In genomic region chr6:28841569-28841968, GRCm38 (mm10) we compare ENCODE assay signal across 17 mouse cellular contexts. TPM values are rescaled to one million over a fixed set of nuclear protein-coding genes. Genes with fewer than 3 reads are reported as not detected.
DNase-seq lines count a peak whose midpoint lies in the region; ATAC-seq and TF ChIP-seq lines count a peak whose summit lies in the region.
"Had no signal": no experiment of that assay in that cellular context is flagged by ENCODE, and none has a peak within 500 bp of the region (broad histone marks: within the 10 kb centered on the region; RNA-seq: fewer than 3 reads in every experiment).

No protein-coding gene starts in this region.

- no peaks in the 10 kb centered on the region for H3K9me3 ChIP-seq in forebrain, embryonic 10.5 days
- no peaks in the 10 kb centered on the region for H3K9me3 ChIP-seq in forebrain, embryonic 14.5 days (replicated peaks; ENCODE audit: control insufficient read depth, low read length)
- H3K9me3 ChIP-seq in midbrain, postnatal 0 days (ENCODE audit: low read length), result no peaks in the 10 kb centered on the region
- no peaks in the 10 kb centered on the region for H3K9me3 ChIP-seq in midbrain, embryonic 15.5 days
- H3K9me3 ChIP-seq: embryonic facial prominence, embryonic 12.5 days; limb, embryonic 15.5 days; stomach, embryonic 15.5 days had no signal

- peak overlapping the region; percentile 9; the same call in 1 of the 2 replicates for H3K27ac ChIP-seq in forebrain, embryonic 10.5 days
- no peak overlapping the region for H3K27ac ChIP-seq in forebrain, embryonic 14.5 days (ENCODE audit: low read depth, low read length)
- peak overlapping the region; percentile 47; the same call in 1 of the 2 replicates for H3K27ac ChIP-seq in midbrain, postnatal 0 days (ENCODE audit: low read depth, low read length)
- H3K27ac ChIP-seq in midbrain, embryonic 15.5 days, result no peak overlapping the region
- H3K27ac ChIP-seq: embryonic facial prominence, embryonic 12.5 days; limb, embryonic 15.5 days; stomach, embryonic 15.5 days had no signal

- H3K4me3 ChIP-seq in forebrain, embryonic 10.5 days, result no peak overlapping the region
- no peak overlapping the region for H3K4me3 ChIP-seq in forebrain, embryonic 14.5 days (ENCODE audit: low read depth, low read length)
- H3K4me3 ChIP-seq in midbrain, postnatal 0 days (ENCODE audit: low read depth, low read length), result no peak overlapping the region
- H3K4me3 ChIP-seq in midbrain, embryonic 15.5 days, result no peak overlapping the region
- H3K4me3 ChIP-seq: embryonic facial prominence, embryonic 12.5 days; limb, embryonic 15.5 days; stomach, embryonic 15.5 days had no signal

- no peak for DNase-seq in forebrain, embryonic 10.5 days (ENCODE audit: extremely low spot score, low spot score)
- no peak for DNase-seq in forebrain, embryonic 14.5 days (ENCODE audit: low spot score)
- DNase-seq in midbrain, postnatal 0 days (ENCODE audit: low spot score), result no peak
- peak; percentile 63 for DNase-seq in brain, adult 2 months (ENCODE audit: low read depth, low spot score)
- no peak for DNase-seq in kidney, postnatal 14 days
- no peak for DNase-seq in layer of hippocampus, postnatal 14 days (ENCODE audit: low spot score in 2 of 2)
- DNase-seq: cerebellum, adult 18-20 months; kidney, adult 2 months; kidney, postnatal 4 days; liver, postnatal 0 days; spleen, adult 18-20 months had no signal

- 84% methylated on average over 3 of the region's 3 CpGs for WGBS in forebrain, embryonic 10.5 days
- WGBS in forebrain, embryonic 14.5 days, result 65% methylated on average over 3 of the region's 3 CpGs
- 72% methylated on average over 3 of the region's 3 CpGs for WGBS in midbrain, postnatal 0 days
- 70% methylated on average over 3 of the region's 3 CpGs for WGBS in midbrain, embryonic 15.5 days

- TF ChIP-seq CTCF in midbrain, postnatal 0 days (IDR thresholded peaks at IDR 0.05), result no peak

- H3K27me3 ChIP-seq in forebrain, embryonic 10.5 days (ENCODE audit: poor library complexity, severe bottlenecking), result no peaks in the 10 kb centered on the region
- H3K27me3 ChIP-seq in forebrain, embryonic 14.5 days (replicated peaks; ENCODE audit: control insufficient read depth, insufficient read depth, low read length), result no peaks in the 10 kb centered on the region
- H3K27me3 ChIP-seq in midbrain, postnatal 0 days (ENCODE audit: insufficient read depth, low read length), result no peaks in the 10 kb centered on the region
- no peaks in the 10 kb centered on the region for H3K27me3 ChIP-seq in midbrain, embryonic 15.5 days (replicated peaks)
- H3K27me3 ChIP-seq: embryonic facial prominence, embryonic 12.5 days; limb, embryonic 15.5 days; stomach, embryonic 15.5 days had no signal

- H3K9ac ChIP-seq in forebrain, embryonic 14.5 days (ENCODE audit: low read length), result no peak overlapping the region
- H3K9ac ChIP-seq in midbrain, postnatal 0 days (replicated peaks; ENCODE audit: low read length, poor library complexity, severe bottlenecking), result no peak overlapping the region
- no peak overlapping the region for H3K9ac ChIP-seq in midbrain, embryonic 15.5 days
- H3K9ac ChIP-seq: embryonic facial prominence, embryonic 12.5 days; limb, embryonic 15.5 days; liver, postnatal 0 days; stomach, embryonic 15.5 days had no signal

- no peaks in the 10 kb centered on the region for H3K36me3 ChIP-seq in forebrain, embryonic 10.5 days (replicated peaks)
- H3K36me3 ChIP-seq in forebrain, embryonic 14.5 days (ENCODE audit: control insufficient read depth, insufficient read depth, low read length), result no peaks in the 10 kb centered on the region
- no peaks in the 10 kb centered on the region for H3K36me3 ChIP-seq in midbrain, postnatal 0 days (ENCODE audit: insufficient read depth, low read length)
- no peaks in the 10 kb centered on the region for H3K36me3 ChIP-seq in midbrain, embryonic 15.5 days (replicated peaks)
- H3K36me3 ChIP-seq: embryonic facial prominence, embryonic 12.5 days; limb, embryonic 15.5 days; stomach, embryonic 15.5 days had no signal

- H3K4me1 ChIP-seq in forebrain, embryonic 10.5 days, result peaks cover 54% of the 10 kb centered on the region
- H3K4me1 ChIP-seq in forebrain, embryonic 14.5 days (ENCODE audit: control insufficient read depth, insufficient read depth, low read length), result peaks cover 32% of the 10 kb centered on the region
- H3K4me1 ChIP-seq in midbrain, postnatal 0 days (ENCODE audit: insufficient read depth, low read length), result no peaks in the 10 kb centered on the region
- peaks cover 17% of the 10 kb centered on the region for H3K4me1 ChIP-seq in midbrain, embryonic 15.5 days
- H3K4me1 ChIP-seq: stomach, embryonic 15.5 days had no signal

- no peak for ATAC-seq in forebrain, embryonic 14.5 days
- ATAC-seq in midbrain, postnatal 0 days (ENCODE audit: low FRiP score), result no peak
- no peak for ATAC-seq in midbrain, embryonic 15.5 days (replicated peaks)
- ATAC-seq: liver, postnatal 0 days had no signal

- H3K4me2 ChIP-seq in forebrain, embryonic 14.5 days (ENCODE audit: low read length), result no peak overlapping the region
- H3K4me2 ChIP-seq in midbrain, postnatal 0 days (ENCODE audit: low read depth, low read length, poor library complexity, severe bottlenecking), result no peak overlapping the region
- no peak overlapping the region for H3K4me2 ChIP-seq in midbrain, embryonic 15.5 days
- H3K4me2 ChIP-seq: embryonic facial prominence, embryonic 12.5 days; limb, embryonic 15.5 days; stomach, embryonic 15.5 days had no signal

RNA-seq across cellular contexts. Expression of gene Lrrc4, which starts 10.0 kb away (rescaled TPM):
- 1.8 and 2.0 TPM in 2 replicates for polyA plus RNA-seq in forebrain, embryonic 10.5 days (2016; fragmentation: Nextera tagmentation; extraction: Ambion mirVana)
- 5.8 and 7.6 TPM in 2 replicates for polyA plus RNA-seq in forebrain, embryonic 14.5 days (2014; fragmentation: Nextera tagmentation; extraction: Ambion mirVana)
- total RNA-seq in midbrain, postnatal 0 days (2014; rRNA removed), result 45.0 and 61.2 TPM in 2 replicates
- 5.8 and 5.9 TPM in 2 replicates for polyA plus RNA-seq in midbrain, postnatal 0 days (2015; fragmentation: Nextera tagmentation; extraction: Ambion mirVana)
- 7.0 and 7.6 TPM in 2 replicates for polyA plus RNA-seq in midbrain, embryonic 15.5 days (2015; fragmentation: Nextera tagmentation; extraction: Ambion mirVana)
- total RNA-seq in layer of hippocampus, postnatal 14 days (2021), result 10 to 100 TPM; 67.6 to 70.8 TPM
- total RNA-seq: monocyte, adult 5-6 weeks; neutrophil, adult 5-6 weeks had no signal

Comparison
In these comparisons a context has a peak if more than half of its experiments do, and no peak if none do; other contexts are left out.
1. H3K27ac ChIP-seq: peak in forebrain, embryonic 10.5 days (single experiment) and midbrain, postnatal 0 days (single experiment); none in forebrain, embryonic 14.5 days (single experiment) and midbrain, embryonic 15.5 days (single experiment).